Mouse (Mus musculus) adrenal gland, adult 8-10 months (tissue): ENCODE measurements around the gene Cep68. TPM values are rescaled to one million over a fixed set of nuclear protein-coding genes. Genes with fewer than 3 reads are reported as not detected.

Experiments used
- DNase-seq: peaks from one replicate; pipeline ENCODE4 v3.0.0; 2022
- total RNA-seq, 4 experiments: library from RNA; stranded (reverse); gene quantifications; 2 replicates each; pipeline ENCODE4 v1.2.4; 2022

Gene Cep68
- total RNA-seq, 4 experiments from 2014 or later: 19.4 to 27.5 (median 26.4) TPM

- DNase-seq: no peak
Observed at GRCm38 (mm10) chr11:20202299-20203011, 46.8 kb downstream of the Cep68 start.

GRCm38 (mm10) chr11:20201661-20202101, 47.5 kb downstream of the Cep68 start:
- peak; percentile 54 for DNase-seq

- peak; percentile 100 for DNase-seq
Observed at GRCm38 (mm10) chr11:20200713-20201575, 48.3 kb downstream of the Cep68 start, which contains the start of gene Rab1a. Gene Rab1a, plus strand, starts transcription at chr11:20201432.

GRCm38 (mm10) chr11:20193100-20193736, 56.0 kb downstream of the Cep68 start:
- DNase-seq: no peak

- DNase-seq: no peak
Observed at GRCm38 (mm10) chr11:20187271-20187670, 62.0 kb downstream of the Cep68 start.

Other genes with a start within 250 kb of the Cep68 start
- 100 to 1,000 TPM; 136 to 161 (median 154) TPM for gene Actr2, start 136.5 kb downstream of the Cep68 start, total RNA-seq
- gene Rab1a, start 48.0 kb downstream of the Cep68 start, total RNA-seq: 100 to 1,000 TPM; 151 to 186 (median 168) TPM
- 10 to 100 TPM in 1 of 4 experiments, 1 to 10 TPM in 3; 8.3 to 10.8 (median 9.3) TPM for gene Slc1a4, start 83.3 kb upstream of the Cep68 start, total RNA-seq